Mouse (Mus musculus): ENCODE results near the gene Taar7d. TPM values are rescaled to one million over a fixed set of nuclear protein-coding genes. Genes with fewer than 3 reads are reported as not detected.

The Taar7d gene
- total RNA-seq, 2 experiments from 2014 or later = not detected

Other genes with a start within 250 kb of the Taar7d start
- 3,100 and 3,214 TPM in 2 replicates for gene Rps12, start 239.9 kb upstream of the Taar7d start, total RNA-seq (2015)
- gene Rps12, start 239.9 kb upstream of the Taar7d start, total RNA-seq (2017) = 812 and 986 TPM in 2 replicates
- gene Slc18b1, start 230.2 kb upstream of the Taar7d start, total RNA-seq (2015) = 0.18 and 0.34 TPM in 2 replicates
- gene Slc18b1, start 230.2 kb upstream of the Taar7d start, total RNA-seq (2017) = 0.37 TPM in 1 of 2 replicates, not detected in the other
- 2.2 and 4.3 TPM in 2 replicates for gene Vnn3, start 175.8 kb upstream of the Taar7d start, total RNA-seq (2015)
- 7.4 and 11.0 TPM in 2 replicates for gene Vnn3, start 175.8 kb upstream of the Taar7d start, total RNA-seq (2017)
- gene Vnn1, start 132.5 kb upstream of the Taar7d start, total RNA-seq (2015) = not detected in 2 replicates
- not detected in 2 replicates for gene Vnn1, start 132.5 kb upstream of the Taar7d start, total RNA-seq (2017)
- not detected in 2 replicates for gene Taar1, start 106.9 kb upstream of the Taar7d start, total RNA-seq (2015)
- gene Taar1, start 106.9 kb upstream of the Taar7d start, total RNA-seq (2017) = not detected in 2 replicates
- gene Taar2, start 88.7 kb upstream of the Taar7d start, total RNA-seq (2015) = not detected in 2 replicates
- gene Taar2, start 88.7 kb upstream of the Taar7d start, total RNA-seq (2017) = not detected in 2 replicates
- not detected in 2 replicates for gene Taar3, start 77.7 kb upstream of the Taar7d start, total RNA-seq (2015)
- gene Taar3, start 77.7 kb upstream of the Taar7d start, total RNA-seq (2017) = not detected in 2 replicates
- gene Taar4, start 66.7 kb upstream of the Taar7d start, total RNA-seq (2015) = not detected in 2 replicates
- gene Taar4, start 66.7 kb upstream of the Taar7d start, total RNA-seq (2017) = not detected in 2 replicates
- gene Taar5, start 56.5 kb upstream of the Taar7d start, total RNA-seq (2015) = not detected in 2 replicates
- gene Taar5, start 56.5 kb upstream of the Taar7d start, total RNA-seq (2017) = not detected in 2 replicates
- gene Taar6, start 41.6 kb upstream of the Taar7d start, total RNA-seq (2015) = not detected in 2 replicates
- gene Taar6, start 41.6 kb upstream of the Taar7d start, total RNA-seq (2017) = not detected in 2 replicates
- gene Taar7a, start 33.7 kb upstream of the Taar7d start, total RNA-seq (2015) = not detected in 2 replicates
- gene Taar7a, start 33.7 kb upstream of the Taar7d start, total RNA-seq (2017) = not detected in 2 replicates
- gene Taar7b, start 27.3 kb upstream of the Taar7d start, total RNA-seq (2015) = not detected in 2 replicates
- gene Taar7b, start 27.3 kb upstream of the Taar7d start, total RNA-seq (2017) = not detected in 2 replicates
- not detected in 2 replicates for gene Taar7e, start 10.4 kb downstream of the Taar7d start, total RNA-seq (2015)
- not detected in 2 replicates for gene Taar7e, start 10.4 kb downstream of the Taar7d start, total RNA-seq (2017)
- gene Taar7f, start 22.3 kb downstream of the Taar7d start, total RNA-seq (2015) = not detected in 2 replicates
- gene Taar7f, start 22.3 kb downstream of the Taar7d start, total RNA-seq (2017) = not detected in 2 replicates
- not detected in 2 replicates for gene Taar8a, start 49.3 kb downstream of the Taar7d start, total RNA-seq (2015)
- not detected in 2 replicates for gene Taar8a, start 49.3 kb downstream of the Taar7d start, total RNA-seq (2017)
- not detected in 2 replicates for gene Taar8b, start 65.1 kb downstream of the Taar7d start, total RNA-seq (2015)
- gene Taar8b, start 65.1 kb downstream of the Taar7d start, total RNA-seq (2017) = not detected in 2 replicates
- gene Taar8c, start 74.7 kb downstream of the Taar7d start, total RNA-seq (2015) = not detected in 2 replicates
- not detected in 2 replicates for gene Taar8c, start 74.7 kb downstream of the Taar7d start, total RNA-seq (2017)
- not detected in 2 replicates for gene Taar9, start 82.3 kb downstream of the Taar7d start, total RNA-seq (2015)
- not detected in 2 replicates for gene Taar9, start 82.3 kb downstream of the Taar7d start, total RNA-seq (2017)
- gene Stx7, start 122.1 kb downstream of the Taar7d start, total RNA-seq (2015) = 163 and 174 TPM in 2 replicates
- gene Stx7, start 122.1 kb downstream of the Taar7d start, total RNA-seq (2017) = 174 and 189 TPM in 2 replicates
- not detected in 2 replicates for gene Moxd1, start 196.3 kb downstream of the Taar7d start, total RNA-seq (2015)
- gene Moxd1, start 196.3 kb downstream of the Taar7d start, total RNA-seq (2017) = not detected in 2 replicates

Data from megakaryocyte, adult 5-6 weeks (primary cell).